Mouse (Mus musculus) embryonic facial prominence, embryonic 14.5 days (tissue): ENCODE data around the gene Phactr2. TPM values are rescaled to one million over a fixed set of nuclear protein-coding genes. Genes with fewer than 3 reads are reported as not detected.
A peak's percentile ranks its signal among the peaks of the same experiment; 100 is the strongest.

ENCODE experiments used
- ATAC-seq: fragments of 200-750 bp; cut with Nextera tagmentation; 2 replicates; pipeline ENCODE4 v1.8.0; 2017; ENCODE audit warnings: low read depth, moderate number of reproducible peaks, moderate TSS enrichment
- DNase-seq: peaks from one replicate; pipeline ENCODE4 v3.0.0-alpha.2; 2015; ENCODE audit warnings: low spot score
- H3K27ac ChIP-seq: fragments of 300-500 bp; sonication (generic); replicated peaks from 2 replicates; pipeline ENCODE4 v1.5.1; 2014; ENCODE audit warnings: low read depth, mild to moderate bottlenecking, low read length, moderate library complexity
- H3K27me3 ChIP-seq: fragments of 300-500 bp; sonication (generic); replicated peaks from 2 replicates; pipeline ENCODE4 v1.6.1; 2014; ENCODE audit warnings: low read length; ENCODE audit not compliant: control insufficient read depth, insufficient read depth
- H3K36me3 ChIP-seq: fragments of 300-500 bp; sonication (generic); 2 replicates; pipeline ENCODE4 v1.6.1; 2014; ENCODE audit warnings: low read length, mixed read lengths; ENCODE audit not compliant: control insufficient read depth, insufficient read depth
- H3K4me1 ChIP-seq: fragments of 300-500 bp; sonication (generic); 2 replicates; pipeline ENCODE4 v1.6.1; 2014; ENCODE audit warnings: antibody characterized with exemption, low read length; ENCODE audit not compliant: control insufficient read depth, insufficient read depth
- H3K4me2 ChIP-seq: fragments of 300-500 bp; sonication (generic); 2 replicates; pipeline ENCODE4 v1.6.1; 2014; ENCODE audit warnings: low read depth, mild to moderate bottlenecking, low read length, moderate library complexity, mixed read lengths
- H3K4me3 ChIP-seq: fragments of 300-500 bp; sonication (generic); 2 replicates; pipeline ENCODE4 v1.5.1; 2014; ENCODE audit warnings: low read depth, mild to moderate bottlenecking, low read length
- H3K9ac ChIP-seq: fragments of 300-500 bp; sonication (generic); 2 replicates; pipeline ENCODE4 v1.6.1; 2014; ENCODE audit warnings: low read depth, mild to moderate bottlenecking, low read length, moderate library complexity, mixed read lengths
- H3K9me3 ChIP-seq: fragments of 300-500 bp; sonication (generic); 2 replicates; pipeline ENCODE4 v1.6.1; 2016; ENCODE audit warnings: low read length; ENCODE audit not compliant: control insufficient read depth
- WGBS: fragments of 180-500 bp; shearing (Covaris S2); extraction: QIAGEN DNeasy Blood & Tissue Kit; methylation state at CpG from one replicate; pipeline ENCODE4 v1.1.7; 2014; 5-methylcytosine and 5-hydroxymethylcytosine counted together
- polyA plus RNA-seq: library from polyadenylated mRNA; unstranded; fragments of >200 nt; fragmentation: Nextera tagmentation; extraction: Ambion mirVana; gene quantifications from 2 replicates; pipeline ENCODE4 v1.2.1, GENCODE M21; 2014

Phactr2 gene
- polyA plus RNA-seq, 1 experiment from 2014 or later = 37.8 TPM

- no peaks in the 10 kb centered on the region for H3K27me3 ChIP-seq
- no peak for ATAC-seq
- H3K4me1 ChIP-seq = no peaks in the 10 kb centered on the region
- WGBS = 84% methylated on average over 9 of the region's 9 CpGs
- no peaks in the 10 kb centered on the region for H3K9me3 ChIP-seq
- DNase-seq = no peak
- H3K27ac ChIP-seq = no peak overlapping the region
- no peak overlapping the region for H3K9ac ChIP-seq
- H3K4me3 ChIP-seq = no peak overlapping the region
- no peak overlapping the region for H3K4me2 ChIP-seq
- H3K36me3 ChIP-seq = no peaks in the 10 kb centered on the region
Measured at GRCm38 (mm10) chr10:13493978-13494686, 19.9 kb upstream of the Phactr2 start.

- H3K4me3 ChIP-seq = no peak overlapping the region
- no peaks in the 10 kb centered on the region for H3K4me1 ChIP-seq
- H3K27ac ChIP-seq = no peak overlapping the region
- no peak overlapping the region for H3K4me2 ChIP-seq
- H3K27me3 ChIP-seq = no peaks in the 10 kb centered on the region
- ATAC-seq (no peak), DNase-seq (no peak)
- no peak overlapping the region for H3K9ac ChIP-seq
- H3K36me3 ChIP-seq = no peaks in the 10 kb centered on the region
- WGBS = 79% methylated on average over 6 of the region's 6 CpGs
- no peaks in the 10 kb centered on the region for H3K9me3 ChIP-seq
Measured at GRCm38 (mm10) chr10:13489671-13490070, 15.5 kb upstream of the Phactr2 start.

GRCm38 (mm10) chr10:13485958-13486357, 11.7 kb upstream of the Phactr2 start:
- Histone ChIP-seq H3K9me3 (no peaks in the 10 kb centered on the region), H3K4me1 (no peaks in the 10 kb centered on the region), H3K9ac (no peak overlapping the region), H3K27ac (no peak overlapping the region), H3K27me3 (no peaks in the 10 kb centered on the region), H3K36me3 (no peaks in the 10 kb centered on the region), H3K4me2 (no peak overlapping the region), H3K4me3 (no peak overlapping the region)
- ATAC-seq (no peak), DNase-seq (no peak)
- WGBS = 70% methylated on average over 4 of the region's 4 CpGs

GRCm38 (mm10) chr10:13479341-13479740, 5.1 kb upstream of the Phactr2 start:
- 64% methylated on average over 6 of the region's 6 CpGs for WGBS
- H3K27ac ChIP-seq = no peak overlapping the region
- H3K4me2 ChIP-seq = no peak overlapping the region
- no peak overlapping the region for H3K9ac ChIP-seq
- no peaks in the 10 kb centered on the region for H3K36me3 ChIP-seq
- no peaks in the 10 kb centered on the region for H3K9me3 ChIP-seq
- no peak overlapping the region for H3K4me3 ChIP-seq
- DNase-seq = peak; percentile 51
- peaks cover 3% of the 10 kb centered on the region; the same call in 1 of the 2 replicates for H3K27me3 ChIP-seq
- H3K4me1 ChIP-seq = peaks cover 7% of the 10 kb centered on the region; the same call in 1 of the 2 replicates
- ATAC-seq = no peak

GRCm38 (mm10) chr10:13475121-13475520, 909 bp upstream of the Phactr2 start:
- Histone ChIP-seq H3K4me2 (peak overlapping the region; percentile 100; the same call in 1 of the 2 replicates), H3K4me3 (peak overlapping the region; percentile 66; the same call in 1 of the 2 replicates)

GRCm38 (mm10) chr10:13474568-13474955, 350 bp upstream of the Phactr2 start:
- ATAC-seq = 0 out of 2 replicates have a peak, but pooled peaks have one; percentile 9
- 5% methylated on average over 9 of the region's 10 CpGs for WGBS
- Histone ChIP-seq H3K4me2 (peak overlapping the region; percentile 100), H3K4me1 (peaks cover 11% of the 10 kb centered on the region), H3K9me3 (no peaks in the 10 kb centered on the region), H3K9ac (peak overlapping the region; percentile 81), H3K36me3 (no peaks in the 10 kb centered on the region), H3K27me3 (peaks cover 18% of the 10 kb centered on the region), H3K4me3 (peak overlapping the region; percentile 66), H3K27ac (no peak overlapping the region)
- no peak for DNase-seq

More at GRCm38 (mm10) chr10:13475121-13475520, 909 bp upstream of the Phactr2 start:
- DNase-seq (no peak), ATAC-seq (no peak)
- Histone ChIP-seq H3K27me3 (peaks cover 18% of the 10 kb centered on the region), H3K27ac (no peak overlapping the region), H3K9ac (no peak overlapping the region), H3K36me3 (no peaks in the 10 kb centered on the region), H3K4me1 (peaks cover 11% of the 10 kb centered on the region), H3K9me3 (no peaks in the 10 kb centered on the region)
- 20% methylated on average over 7 of the region's 7 CpGs for WGBS

GRCm38 (mm10) chr10:13473287-13473832, 852 bp downstream of the Phactr2 start:
- Histone ChIP-seq H3K9me3 (no peaks in the 10 kb centered on the region), H3K4me3 (peak overlapping the region; percentile 66), H3K4me1 (peaks cover 11% of the 10 kb centered on the region), H3K27me3 (peaks cover 18% of the 10 kb centered on the region), H3K36me3 (no peaks in the 10 kb centered on the region), H3K9ac (peak overlapping the region; percentile 81), H3K27ac (0 out of 2 replicates have a peak overlapping the region, but pooled peaks have one; percentile 10), H3K4me2 (peak overlapping the region; percentile 100)
- DNase-seq (no peak), ATAC-seq (peak; percentile 37; the same call in 1 of the 2 replicates)
- 13% methylated on average over 16 of the region's 17 CpGs for WGBS

- 89% methylated on average over 3 of the region's 3 CpGs for WGBS
- Histone ChIP-seq H3K36me3 (no peaks in the 10 kb centered on the region), H3K4me3 (no peak overlapping the region), H3K9me3 (no peaks in the 10 kb centered on the region), H3K9ac (no peak overlapping the region), H3K4me1 (peaks cover 11% of the 10 kb centered on the region), H3K27ac (no peak overlapping the region), H3K27me3 (peaks cover 18% of the 10 kb centered on the region), H3K4me2 (no peak overlapping the region)
- DNase-seq = no peak
- no peak for ATAC-seq
Measured at GRCm38 (mm10) chr10:13470236-13470635, 4.0 kb downstream of the Phactr2 start.
